Mouse (Mus musculus) liver, embryonic 14.5 days (tissue): ENCODE results near the gene Nlrc3. TPM values are rescaled to one million over a fixed set of nuclear protein-coding genes. Genes with fewer than 3 reads are reported as not detected.
A peak's percentile ranks its signal among the peaks of the same experiment; 100 is the strongest.

Source experiments
- ATAC-seq: fragments of 200-750 bp; cut with Nextera tagmentation; 2 replicates; pipeline ENCODE4 v1.8.0; 2017; ENCODE audit warnings: moderate number of reproducible peaks, mild to moderate bottlenecking, moderate library complexity; ENCODE audit not compliant: insufficient read depth
- DNase-seq, 3 experiments: peaks; one replicate each; pipeline ENCODE4 v3.0.0-alpha.2; 2012 to 2013; ENCODE audit warnings: low read depth in 3 of 3, low spot score in 3 of 3
- H3K27ac ChIP-seq: fragments of 300-500 bp; sonication (generic); 2 replicates; pipeline ENCODE4 v1.5.1; 2014; ENCODE audit warnings: moderate library complexity, mild to moderate bottlenecking, control low read depth, inconsistent platforms
- H3K27me3 ChIP-seq: fragments of 300-500 bp; sonication (generic); 2 replicates; pipeline ENCODE4 v1.6.1; 2014; ENCODE audit warnings: mild to moderate bottlenecking, low read length, moderate library complexity; ENCODE audit not compliant: control insufficient read depth, insufficient read depth
- H3K36me3 ChIP-seq: fragments of 300-500 bp; sonication (generic); replicated peaks from 2 replicates; pipeline ENCODE4 v1.6.1; 2014; ENCODE audit warnings: low read depth; ENCODE audit not compliant: control insufficient read depth, insufficient read depth
- H3K4me1 ChIP-seq, 2 experiments: fragments of 200-500 bp in 1 of 2; fragments of 300-500 bp in 1 of 2; sonication (generic) in 1 of 2; replicated peaks; 2 replicates each; pipeline ENCODE4 v1.6.1; 2012 to 2014; ENCODE audit warnings: antibody characterized with exemption in 1 of 2, inconsistent platforms in 1 of 2, low read length in 1 of 2; ENCODE audit not compliant: control insufficient read depth in 2 of 2, insufficient read depth in 2 of 2
- H3K4me2 ChIP-seq: fragments of 300-500 bp; sonication (generic); 2 replicates; pipeline ENCODE4 v1.6.1; 2014; ENCODE audit warnings: low read depth, mild to moderate bottlenecking, control low read depth, moderate library complexity
- H3K4me3 ChIP-seq, 2 experiments: fragments of 200-500 bp in 1 of 2; fragments of 300-500 bp in 1 of 2; sonication (generic) in 1 of 2; 2 replicates each; pipeline ENCODE4 v1.5.1; 2012 to 2014; ENCODE audit warnings: low read depth in 2 of 2, low read length in 2 of 2, mild to moderate bottlenecking in 2 of 2, control low read depth in 1 of 2, inconsistent platforms in 1 of 2, moderate library complexity in 1 of 2; ENCODE audit not compliant: insufficient read depth in 1 of 2
- H3K9ac ChIP-seq: fragments of 300-500 bp; sonication (generic); replicated peaks from 2 replicates; pipeline ENCODE4 v1.6.1; 2014; ENCODE audit warnings: mild to moderate bottlenecking, control low read depth, moderate library complexity
- H3K9me3 ChIP-seq: fragments of 300-500 bp; sonication (generic); 2 replicates; pipeline ENCODE4 v1.6.1; 2016; ENCODE audit warnings: low read length, mixed read lengths; ENCODE audit not compliant: control insufficient read depth
- CTCF ChIP-seq: IDR thresholded peaks from 2 replicates; pipeline ENCODE4 v1.5.1; 2016; ENCODE audit warnings: antibody characterized with exemption, low read depth, control low read depth
- EP300 ChIP-seq: IDR thresholded peaks from 2 replicates; pipeline ENCODE4 v1.6.1; 2016; ENCODE audit warnings: antibody characterized with exemption, low read depth
- WGBS: fragments of 180-500 bp; shearing (Covaris S2); extraction: QIAGEN DNeasy Blood & Tissue Kit; methylation state at CpG from one replicate; pipeline ENCODE4 v1.1.7; 2014; ENCODE audit not compliant: insufficient replicate concordance; 5-methylcytosine and 5-hydroxymethylcytosine counted together
- microRNA-seq: library from miRNA; unstranded; fragments of <30 nt; microRNA quantifications from one replicate; pipeline ENCODE4, GENCODE M21; 2016
- polyA plus RNA-seq, 2 experiments: library from polyadenylated mRNA; depleted of rRNA in 1 of 2; stranded (reverse) in 1 of 2; unstranded in 1 of 2; fragments of >200 nt; fragmentation: Nextera tagmentation in 1 of 2; extraction: Ambion mirVana in 1 of 2; gene quantifications; 2 replicates each; pipeline versions ENCODE4 v1.2.1 to v1.2.3; 2012 to 2014

The Nlrc3 gene
- polyA plus RNA-seq, 2 experiments: 0.09 to 0.33 TPM

- DNase-seq (no peak), ATAC-seq (no peak)
- Histone ChIP-seq H3K36me3 (peaks cover 24% of the 10 kb centered on the region), H3K4me2 (no peak overlapping the region), H3K9me3 (no peaks in the 10 kb centered on the region), H3K4me3 (no peak overlapping the region), H3K4me1 (peaks cover 2% of the 10 kb centered on the region in 2 experiments; a peak in 2 of 4 replicates), H3K27me3 (no peaks in the 10 kb centered on the region), H3K9ac (no peak overlapping the region), H3K27ac (no peak overlapping the region)
- TF ChIP-seq CTCF: no peak
- TF ChIP-seq EP300: no peak
- WGBS: 78% methylated on average over 1 of the region's 1 CpGs
Observed at GRCm38 (mm10) chr16:3896553-3896952, 79.9 kb downstream of the Nlrc3 start.

GRCm38 (mm10) chr16:3896046-3896445 lies 80.4 kb downstream of the Nlrc3 start:
- Histone ChIP-seq H3K27me3 (no peaks in the 10 kb centered on the region), H3K9me3 (no peaks in the 10 kb centered on the region), H3K36me3 (peaks cover 22% of the 10 kb centered on the region), H3K9ac (no peak overlapping the region), H3K4me3 (no peak overlapping the region), H3K4me2 (no peak overlapping the region), H3K4me1 (peaks cover 2% of the 10 kb centered on the region in 2 experiments; a peak in 2 of 4 replicates), H3K27ac (no peak overlapping the region)
- no peak for ATAC-seq
- WGBS: 67% methylated on average over 6 of the region's 6 CpGs
- DNase-seq: no peak
- TF ChIP-seq CTCF (no peak), EP300 (no peak)

- H3K4me3 ChIP-seq: no peak overlapping the region
- ATAC-seq (peak; percentile 58; the same call in 1 of the 2 replicates), DNase-seq (no peak)
- no peak overlapping the region for H3K9ac ChIP-seq
- H3K27ac ChIP-seq: peak overlapping the region; percentile 22; the same call in 1 of the 2 replicates
- H3K36me3 ChIP-seq: peaks cover 19% of the 10 kb centered on the region
- H3K9me3 ChIP-seq: no peaks in the 10 kb centered on the region
- no peak for TF ChIP-seq CTCF
- TF ChIP-seq EP300: no peak
- H3K4me1 ChIP-seq: peaks cover 2% of the 10 kb centered on the region in 2 experiments; a peak in 2 of 4 replicates
- WGBS: 21% methylated on average over 9 of the region's 9 CpGs
- no peaks in the 10 kb centered on the region for H3K27me3 ChIP-seq
- H3K4me2 ChIP-seq: peak overlapping the region; percentile 42
Observed at GRCm38 (mm10) chr16:3895173-3895792, 81.1 kb downstream of the Nlrc3 start.

Small RNA genes lying within 50 kb of the gene (microRNA-seq; reads per million reads assigned to microRNA genes)
- gene Gm23493: not detected

Other genes starting within 250 kb of the Nlrc3 start
- 2.8 and 4.8 TPM in 2 replicates for gene Zfp263, start 232.5 kb downstream of the Nlrc3 start, polyA plus RNA-seq (2012; rRNA removed)
- 4.5 and 6.8 TPM in 2 replicates for gene Zfp263, start 232.5 kb downstream of the Nlrc3 start, polyA plus RNA-seq (2014; fragmentation: Nextera tagmentation; extraction: Ambion mirVana)
- gene Olfr15, start 145.8 kb downstream of the Nlrc3 start, polyA plus RNA-seq (2012; rRNA removed): not detected in 2 replicates
- gene Olfr15, start 145.8 kb downstream of the Nlrc3 start, polyA plus RNA-seq (2014; fragmentation: Nextera tagmentation; extraction: Ambion mirVana): not detected in 2 replicates
- 0.34 and 0.35 TPM in 2 replicates for gene Zfp174, start 129.4 kb downstream of the Nlrc3 start, polyA plus RNA-seq (2012; rRNA removed)
- 0.22 and 0.27 TPM in 2 replicates for gene Zfp174, start 129.4 kb downstream of the Nlrc3 start, polyA plus RNA-seq (2014; fragmentation: Nextera tagmentation; extraction: Ambion mirVana)
- gene Naa60, start 104.3 kb downstream of the Nlrc3 start, polyA plus RNA-seq (2012; rRNA removed): 14.9 and 15.5 TPM in 2 replicates
- gene Naa60, start 104.3 kb downstream of the Nlrc3 start, polyA plus RNA-seq (2014; fragmentation: Nextera tagmentation; extraction: Ambion mirVana): 19.3 and 20.4 TPM in 2 replicates
- 1.6 and 2.0 TPM in 2 replicates for gene Zfp597, start 92.1 kb downstream of the Nlrc3 start, polyA plus RNA-seq (2012; rRNA removed)
- 1.4 and 2.0 TPM in 2 replicates for gene Zfp597, start 92.1 kb downstream of the Nlrc3 start, polyA plus RNA-seq (2014; fragmentation: Nextera tagmentation; extraction: Ambion mirVana)
- gene Gm20695, start 92.0 kb downstream of the Nlrc3 start, polyA plus RNA-seq (2012; rRNA removed): 0.17 and 0.26 TPM in 2 replicates
- 0.46 and 0.75 TPM in 2 replicates for gene Gm20695, start 92.0 kb downstream of the Nlrc3 start, polyA plus RNA-seq (2014; fragmentation: Nextera tagmentation; extraction: Ambion mirVana)
- gene 1700037C18Rik, start 67.9 kb downstream of the Nlrc3 start, polyA plus RNA-seq (2012; rRNA removed): 0.75 and 1.4 TPM in 2 replicates
- gene 1700037C18Rik, start 67.9 kb downstream of the Nlrc3 start, polyA plus RNA-seq (2014; fragmentation: Nextera tagmentation; extraction: Ambion mirVana): 1.6 and 2.4 TPM in 2 replicates
- gene Cluap1, start 67.8 kb downstream of the Nlrc3 start, polyA plus RNA-seq (2012; rRNA removed): 2.5 and 5.6 TPM in 2 replicates
- 8.4 and 9.2 TPM in 2 replicates for gene Cluap1, start 67.8 kb downstream of the Nlrc3 start, polyA plus RNA-seq (2014; fragmentation: Nextera tagmentation; extraction: Ambion mirVana)
- 13.1 and 15.0 TPM in 2 replicates for gene Slx4, start 27.1 kb upstream of the Nlrc3 start, polyA plus RNA-seq (2012; rRNA removed)
- gene Slx4, start 27.1 kb upstream of the Nlrc3 start, polyA plus RNA-seq (2014; fragmentation: Nextera tagmentation; extraction: Ambion mirVana): 7.6 and 11.1 TPM in 2 replicates
- not detected in 2 replicates for gene Dnase1, start 60.3 kb upstream of the Nlrc3 start, polyA plus RNA-seq (2012; rRNA removed)
- gene Dnase1, start 60.3 kb upstream of the Nlrc3 start, polyA plus RNA-seq (2014; fragmentation: Nextera tagmentation; extraction: Ambion mirVana): 0.76 and 0.86 TPM in 2 replicates
- gene Trap1, start 101.2 kb upstream of the Nlrc3 start, polyA plus RNA-seq (2012; rRNA removed): 55.3 and 65.9 TPM in 2 replicates
- gene Trap1, start 101.2 kb upstream of the Nlrc3 start, polyA plus RNA-seq (2014; fragmentation: Nextera tagmentation; extraction: Ambion mirVana): 78.5 and 87.4 TPM in 2 replicates
- gene Crebbp, start 237.4 kb upstream of the Nlrc3 start, polyA plus RNA-seq (2012; rRNA removed): 3.1 and 3.6 TPM in 2 replicates
- 7.0 and 8.9 TPM in 2 replicates for gene Crebbp, start 237.4 kb upstream of the Nlrc3 start, polyA plus RNA-seq (2014; fragmentation: Nextera tagmentation; extraction: Ambion mirVana)